Mouse (Mus musculus) cerebellum, adult (tissue): ENCODE measurements at regions not wholly inside any gene's neighbourhood (a gene's known extent, or its start where the extent isn't known, plus 50 kb on each side); places are given as distances from the start of the nearest gene placed in this dataset.

Experiments used
- ATAC-seq: cut with Nextera tagmentation; 2 replicates; pipeline ENCODE4 v1.9.2; 2017; ENCODE audit warnings: mild to moderate bottlenecking, moderate library complexity, mixed read lengths; ENCODE audit not compliant: insufficient number of reproducible peaks, low FRiP score, low TSS enrichment

- no peak for ATAC-seq
These were observed 504.3 kb upstream of the Mgmt start for GRCm38 (mm10) chr7:136390066-136390465.

GRCm38 (mm10) chr7:136393454-136393853 is 501.0 kb upstream of the Mgmt start:
- no peak for ATAC-seq

GRCm38 (mm10) chr7:136395838-136396237 is 498.6 kb upstream of the Mgmt start:
- no peak for ATAC-seq

GRCm38 (mm10) chr7:136397101-136397500 is 497.3 kb upstream of the Mgmt start:
- ATAC-seq: no peak

DNA sequence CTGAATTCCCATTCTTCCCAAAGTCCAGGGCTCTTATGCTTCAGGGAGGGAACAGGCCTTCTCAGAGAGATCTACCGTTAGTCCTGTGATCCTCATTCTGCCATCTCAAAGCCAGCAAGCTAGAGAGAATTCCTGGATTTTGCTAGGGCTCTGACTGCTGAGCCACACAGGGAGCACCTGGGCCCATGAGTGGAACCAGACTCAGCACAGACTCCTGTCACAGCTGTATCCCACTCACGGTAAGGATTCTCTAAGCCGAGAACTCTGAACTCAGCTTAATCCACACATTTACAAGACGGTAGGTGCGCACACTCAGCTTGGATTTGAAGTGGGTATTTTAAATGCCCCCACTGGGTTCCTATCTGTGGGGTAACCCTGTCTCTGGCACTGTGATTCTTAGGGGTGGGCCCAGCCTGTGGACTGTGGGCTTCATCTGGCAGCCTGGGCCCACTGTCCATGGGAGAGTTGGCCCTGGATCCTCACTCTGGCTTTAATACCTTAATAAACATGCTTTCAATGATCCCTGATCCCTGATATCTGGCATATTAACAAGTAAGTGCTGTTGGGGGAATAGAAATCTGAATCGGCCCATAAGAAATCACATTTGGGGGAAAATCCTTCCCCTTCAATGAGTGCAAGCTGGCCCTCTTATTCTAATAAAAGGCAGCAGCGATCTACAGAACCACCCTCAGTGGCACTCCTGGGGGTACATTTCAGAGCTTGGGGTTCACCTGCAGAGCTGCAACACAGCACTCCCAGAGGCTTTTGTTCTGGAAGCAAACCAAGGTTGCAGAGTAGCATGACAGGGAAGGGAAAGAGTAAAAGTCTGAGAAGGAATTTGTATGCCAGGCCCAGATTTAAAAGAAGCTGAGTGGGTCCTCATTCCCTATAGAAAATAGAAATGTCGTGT is 491.5 kb upstream of the Mgmt start:
- ATAC-seq: no peak

DNA sequence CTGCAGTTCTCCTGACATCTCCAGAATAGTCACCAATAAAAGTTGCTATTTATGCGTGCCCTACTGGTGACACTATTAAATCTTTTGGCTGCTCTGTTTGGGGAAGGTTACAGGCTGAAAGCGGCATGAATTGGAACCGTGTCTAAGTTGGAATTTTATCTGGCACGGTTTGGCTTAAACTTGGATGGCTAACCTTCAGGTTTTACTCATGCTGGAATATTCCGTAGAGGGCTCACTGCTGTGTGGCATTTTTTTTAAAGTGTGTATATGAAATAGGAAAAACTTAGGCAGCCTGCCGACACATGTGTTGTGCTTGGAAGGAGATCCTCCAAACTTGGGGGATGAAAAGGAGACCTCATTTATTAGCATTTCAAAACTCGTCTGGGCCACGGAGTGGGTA is 489.0 kb upstream of the Mgmt start:
- no peak for ATAC-seq

DNA sequence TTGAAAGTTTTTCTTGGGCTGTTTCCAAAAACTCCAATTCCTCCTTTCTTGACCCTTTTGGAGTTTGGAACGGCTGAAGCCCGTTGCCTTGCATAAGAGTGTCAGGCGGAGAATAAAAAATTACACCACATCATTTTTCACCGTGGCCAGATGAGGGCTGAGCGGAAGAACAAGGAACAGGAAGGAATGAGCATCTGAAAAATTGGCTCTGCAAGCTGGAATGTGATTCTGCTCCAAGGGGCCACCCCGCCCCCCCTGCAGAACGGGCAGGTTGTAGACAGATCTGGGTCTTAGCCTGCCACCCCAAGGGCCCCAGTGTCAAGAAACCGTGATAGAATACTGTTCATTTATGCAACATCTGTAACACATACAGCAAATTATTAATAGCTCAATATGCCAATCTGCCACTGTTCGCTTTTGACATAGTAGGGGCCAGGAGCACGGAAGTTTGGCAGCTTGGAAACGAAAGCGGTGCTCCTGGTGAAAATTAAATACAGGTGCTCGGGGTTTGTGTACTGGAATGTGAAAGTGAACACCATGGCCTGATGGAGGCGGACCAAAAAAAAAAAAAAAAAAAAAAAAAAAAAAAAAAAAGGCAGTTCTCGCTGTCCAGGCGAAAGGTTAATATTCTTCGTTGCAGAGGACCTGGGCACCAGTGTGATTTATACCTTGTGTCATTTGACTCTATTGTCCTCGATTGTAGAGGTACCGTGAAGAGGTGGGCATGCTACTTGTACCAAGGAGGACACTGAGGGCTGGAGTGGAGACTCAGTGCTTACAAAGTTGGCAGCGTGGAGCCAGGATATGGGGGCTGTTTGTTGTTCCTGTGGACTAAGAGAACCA is 487.9 kb upstream of the Mgmt start:
- ATAC-seq: no peak

GRCm38 (mm10) chr7:136414808-136415207 is 479.6 kb upstream of the Mgmt start:
- no peak for ATAC-seq

GRCm38 (mm10) chr7:136417327-136417726 is 477.1 kb upstream of the Mgmt start:
- ATAC-seq: no peak

DNA sequence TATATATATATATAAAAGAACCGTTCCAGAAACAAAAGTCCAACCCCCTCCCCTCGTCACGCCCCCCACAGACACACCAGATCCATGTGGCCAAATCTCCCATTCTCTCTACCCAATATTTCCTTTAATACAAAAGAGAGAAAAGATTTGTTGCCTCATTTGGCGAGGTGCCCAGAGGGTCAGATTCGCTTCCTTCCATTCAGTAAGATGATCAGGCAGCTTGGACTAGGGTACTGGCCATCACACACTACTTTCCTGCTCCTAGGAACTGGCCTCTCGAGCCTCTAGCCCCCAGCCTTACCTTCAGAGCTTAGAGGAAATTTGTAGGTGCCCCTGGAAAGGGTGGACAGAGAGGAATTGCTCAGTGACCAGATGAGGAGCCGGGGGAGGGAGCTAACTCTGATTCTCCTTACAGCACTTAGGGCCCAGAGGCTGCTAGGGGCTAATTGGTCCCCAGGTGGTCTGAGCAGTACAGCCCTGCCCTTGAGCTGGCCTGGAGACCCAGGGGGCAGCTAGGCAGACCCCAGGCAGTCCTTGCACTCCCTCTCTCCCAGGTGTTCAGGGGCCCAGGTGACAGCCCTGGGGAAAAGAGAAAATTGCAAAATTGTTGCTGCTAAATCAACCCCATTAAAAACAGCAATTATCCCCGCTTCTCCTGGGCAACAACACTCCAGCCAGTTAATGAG is 470.4 kb upstream of the Mgmt start:
- ATAC-seq: no peak

- ATAC-seq: no peak
These were observed 467.2 kb upstream of the Mgmt start for GRCm38 (mm10) chr7:136427164-136427563.

DNA sequence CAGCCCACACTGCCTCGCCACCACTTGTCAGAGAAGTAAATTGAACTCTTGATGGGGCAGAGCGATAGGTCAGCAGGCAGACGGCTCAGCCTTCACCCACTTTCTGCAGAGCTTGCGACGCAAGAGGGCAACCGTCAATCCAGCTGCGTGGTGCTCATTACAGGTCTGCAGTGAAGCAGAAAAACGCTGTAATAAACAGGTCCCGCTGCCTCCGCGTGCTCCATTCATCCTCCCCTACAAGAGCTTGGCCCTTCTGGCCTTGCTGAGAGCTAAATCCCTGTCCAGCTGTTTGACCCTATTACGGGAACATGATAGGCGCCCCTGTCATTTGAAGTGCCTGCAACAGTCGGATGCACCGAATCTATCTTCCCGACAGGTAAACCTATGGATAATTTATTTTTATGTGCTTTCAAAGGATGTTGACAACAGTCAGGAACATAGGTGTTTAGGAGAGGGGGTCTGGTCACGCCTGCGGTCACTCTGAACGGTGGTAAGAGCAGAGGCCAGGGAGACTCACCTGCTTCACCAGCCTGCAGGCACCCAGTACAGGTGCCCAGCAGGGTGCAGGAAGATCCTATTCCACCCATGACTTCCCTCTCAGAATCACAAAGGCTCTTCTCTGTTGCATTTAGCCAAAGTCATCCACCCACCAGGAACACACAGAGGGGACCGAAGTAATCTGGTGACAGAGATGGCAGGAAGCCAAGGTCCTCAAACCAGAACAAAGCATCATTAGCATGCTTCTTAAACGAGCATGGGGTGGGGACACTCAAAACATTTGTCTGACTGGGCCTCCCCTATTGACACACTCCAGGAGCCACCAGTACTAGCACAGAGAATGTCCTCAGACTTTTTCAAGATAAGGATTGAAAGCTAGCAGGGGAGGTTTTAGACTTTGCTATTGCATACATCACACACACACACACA is 464.1 kb upstream of the Mgmt start:
- ATAC-seq: no peak

GRCm38 (mm10) chr7:136433699-136434098 is 460.7 kb upstream of the Mgmt start:
- ATAC-seq: no peak

- ATAC-seq: no peak
These were observed 459.9 kb upstream of the Mgmt start for GRCm38 (mm10) chr7:136434510-136434909.

GRCm38 (mm10) chr7:136443436-136443835 is 451.0 kb upstream of the Mgmt start:
- no peak for ATAC-seq

DNA sequence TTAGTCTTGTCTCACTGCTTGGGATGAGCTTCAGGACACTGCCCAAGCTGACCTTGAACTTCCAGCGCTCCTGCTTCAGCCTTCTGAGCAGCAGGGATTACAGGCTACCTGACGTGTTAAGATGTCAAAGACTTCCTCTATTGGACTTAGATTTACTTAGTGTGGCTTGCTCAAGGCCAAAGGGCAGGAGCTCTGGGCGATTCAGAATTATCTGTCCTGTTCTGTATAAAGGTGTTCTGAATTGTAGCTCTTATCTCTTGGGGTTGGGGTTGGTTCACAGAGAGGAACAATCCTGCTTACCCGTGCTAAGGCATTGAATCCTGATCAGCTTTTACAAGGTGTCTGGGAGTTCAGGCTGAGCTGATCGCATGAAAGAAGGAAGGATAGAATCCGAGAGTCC is 449.3 kb upstream of the Mgmt start:
- no peak for ATAC-seq

GRCm38 (mm10) chr7:136449286-136449685 is 445.1 kb upstream of the Mgmt start:
- ATAC-seq: no peak

GRCm38 (mm10) chr7:136451672-136452361 is 442.6 kb upstream of the Mgmt start:
- no peak for ATAC-seq

- ATAC-seq: no peak
These were observed 441.9 kb upstream of the Mgmt start for GRCm38 (mm10) chr7:136452561-136452960.
